Mouse (Mus musculus) layer of hippocampus, adult 2 months (tissue): ENCODE results near the gene Casp2. TPM values are rescaled to one million over a fixed set of nuclear protein-coding genes. Genes with fewer than 3 reads are reported as not detected.

Experiments used
- DNase-seq, 2 experiments: peaks; one replicate each; pipeline ENCODE4 v3.0.0; 2022; ENCODE audit warnings: low spot score in 2 of 2
- H3K27ac ChIP-seq: fragments of 200-600 bp; 2 replicates; pipeline ENCODE4 v1.8.1; 2022
- H3K4me3 ChIP-seq: fragments of 200-600 bp; 2 replicates; pipeline ENCODE4 v1.8.1; 2022; ENCODE audit warnings: mild to moderate bottlenecking
- CTCF ChIP-seq: fragments of 200-600 bp; conservative IDR thresholded peaks from 2 replicates; pipeline ENCODE4 v1.8.1; 2022; ENCODE audit warnings: antibody characterized with exemption, mild to moderate bottlenecking, moderate library complexity
- long read RNA-seq, 2 experiments: library from polyadenylated mRNA; stranded (forward); transcript quantifications; one replicate each; pipeline ENCODE4 v2.0.0; 2021; ENCODE audit warnings: borderline mapping rate in 2 of 2
- total RNA-seq, 2 experiments: library from RNA; stranded (reverse); gene quantifications; 2 replicates each; pipeline ENCODE4 v1.2.3; 2021

Casp2 gene
- 10 to 100 TPM; 22.7 to 25.8 TPM for total RNA-seq
- long read RNA-seq, experiment 1, partial matches to known transcripts, result 0 of 6 reads
- long read RNA-seq, experiment 1, other reads (novel, unspliced or antisense), result 1 of 6 reads
- long read RNA-seq, experiment 2, partial matches to known transcripts, result 1 of 5 reads
- long read RNA-seq, experiment 2, other reads (novel, unspliced or antisense), result 1 of 5 reads

DNA sequence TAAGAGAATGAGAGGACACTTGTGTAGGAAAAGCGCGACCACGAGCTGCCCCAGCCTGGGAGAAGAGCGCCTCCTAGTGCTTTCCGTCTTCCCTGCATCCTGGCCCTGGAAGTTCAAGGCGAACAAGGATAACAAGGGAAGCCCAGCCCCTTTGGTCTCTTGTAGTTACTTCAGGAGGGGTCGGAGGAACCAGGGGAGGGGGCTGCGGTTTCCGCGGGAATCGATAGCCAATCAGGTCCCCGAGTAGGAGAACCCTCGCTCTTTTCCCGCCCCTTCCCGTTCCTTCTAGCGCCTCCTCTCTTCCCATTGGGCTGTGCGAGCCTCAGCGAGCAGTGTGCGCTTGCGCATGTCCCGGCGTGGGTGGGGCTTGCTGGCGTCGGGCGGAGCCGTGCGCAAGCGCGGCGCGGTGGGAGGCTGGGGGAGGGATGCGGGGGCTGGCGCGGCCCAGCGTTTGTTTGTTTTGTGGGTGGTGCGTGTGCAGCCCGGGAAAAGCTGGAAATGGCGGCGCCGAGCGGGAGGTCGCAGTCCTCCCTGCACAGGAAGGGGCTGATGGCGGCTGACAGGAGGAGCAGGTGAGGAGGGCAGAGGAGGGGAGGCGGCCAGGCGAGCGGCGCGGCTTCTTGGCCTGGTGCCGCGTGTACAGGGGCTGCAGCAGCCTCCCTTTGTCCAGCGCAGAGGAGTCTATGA, at the start of gene Casp2:
Gene Casp2, plus strand, starts transcription at position 360 of the 687 bp plus-strand sequence.
- Histone ChIP-seq H3K27ac (peak within 1 kb of the TSS; percentile 94), H3K4me3 (peak within 1 kb of the TSS; percentile 73)
- peak; percentile 98 to 99 for DNase-seq
- TF ChIP-seq CTCF, result peak; percentile 96

DNA sequence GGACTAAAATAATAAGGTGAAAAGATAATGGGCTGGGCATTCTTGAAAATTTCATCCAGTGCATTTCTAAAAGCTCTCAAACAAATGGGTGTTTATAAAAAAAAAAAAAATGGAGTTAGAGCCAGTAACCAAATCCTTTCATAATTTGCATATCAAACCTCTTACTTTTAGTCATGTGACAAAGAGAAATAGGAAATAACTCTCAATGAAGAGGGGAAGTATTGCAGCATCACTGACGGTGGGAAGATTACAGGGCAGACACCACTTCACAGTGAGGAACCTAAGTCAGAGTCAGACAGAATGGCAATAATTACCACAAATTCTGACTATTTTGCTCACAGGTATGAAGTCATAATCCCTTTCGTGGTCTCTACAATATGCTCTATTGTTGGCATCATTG, 49.8 kb upstream of the Casp2 start, which contains the start of gene Tas2r144:
Gene Tas2r144, plus strand, starts transcription at position 301 of the 400 bp plus-strand sequence.
- Histone ChIP-seq H3K4me3 (no peak within 1 kb of the TSS), H3K27ac (no peak within 1 kb of the TSS)
- no peak for TF ChIP-seq CTCF
- DNase-seq, result no peak

DNA sequence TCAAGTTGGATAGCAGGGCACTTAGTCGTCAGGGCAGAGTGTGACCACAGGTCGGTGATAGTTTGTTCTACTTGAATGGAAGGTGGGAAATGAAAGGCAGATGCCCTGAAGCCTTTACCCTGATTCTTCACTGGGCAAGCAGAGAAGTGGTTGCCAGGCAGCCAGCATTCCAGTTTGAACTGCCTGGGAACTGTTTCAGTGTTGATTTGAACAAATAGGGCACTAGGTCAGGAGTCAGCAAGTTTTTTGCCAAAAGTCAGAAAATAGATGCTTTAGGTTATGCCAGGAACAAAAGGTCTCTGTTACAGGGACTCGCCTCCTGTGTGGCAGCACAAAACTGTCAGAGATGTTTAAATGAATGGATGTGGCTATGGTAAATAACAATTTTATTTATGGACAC, 42.5 kb upstream of the Casp2 start:
- no peak for DNase-seq
- Histone ChIP-seq H3K4me3 (no peak overlapping the region), H3K27ac (no peak overlapping the region)
- no peak for TF ChIP-seq CTCF

DNA sequence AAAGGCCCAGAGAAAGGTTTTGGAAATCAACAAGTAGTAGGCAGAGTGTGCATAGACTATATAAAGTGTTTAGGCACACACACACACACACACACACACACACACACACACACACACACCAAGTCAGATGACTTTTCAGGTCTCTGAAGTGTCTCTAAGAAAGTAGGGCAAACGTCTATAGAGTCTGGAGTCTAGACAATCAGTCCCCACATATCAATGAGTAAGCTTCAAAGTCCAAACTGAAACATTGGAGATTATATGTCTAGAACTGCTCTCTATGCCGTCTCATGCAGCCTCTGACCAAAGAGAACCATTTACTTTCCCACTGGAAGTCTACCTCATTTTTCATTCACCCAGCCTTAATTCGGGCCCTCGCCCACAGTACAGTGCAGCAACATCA, 39.7 kb upstream of the Casp2 start:
- Histone ChIP-seq H3K4me3 (no peak overlapping the region), H3K27ac (no peak overlapping the region)
- DNase-seq, result no peak
- TF ChIP-seq CTCF, result no peak

DNA sequence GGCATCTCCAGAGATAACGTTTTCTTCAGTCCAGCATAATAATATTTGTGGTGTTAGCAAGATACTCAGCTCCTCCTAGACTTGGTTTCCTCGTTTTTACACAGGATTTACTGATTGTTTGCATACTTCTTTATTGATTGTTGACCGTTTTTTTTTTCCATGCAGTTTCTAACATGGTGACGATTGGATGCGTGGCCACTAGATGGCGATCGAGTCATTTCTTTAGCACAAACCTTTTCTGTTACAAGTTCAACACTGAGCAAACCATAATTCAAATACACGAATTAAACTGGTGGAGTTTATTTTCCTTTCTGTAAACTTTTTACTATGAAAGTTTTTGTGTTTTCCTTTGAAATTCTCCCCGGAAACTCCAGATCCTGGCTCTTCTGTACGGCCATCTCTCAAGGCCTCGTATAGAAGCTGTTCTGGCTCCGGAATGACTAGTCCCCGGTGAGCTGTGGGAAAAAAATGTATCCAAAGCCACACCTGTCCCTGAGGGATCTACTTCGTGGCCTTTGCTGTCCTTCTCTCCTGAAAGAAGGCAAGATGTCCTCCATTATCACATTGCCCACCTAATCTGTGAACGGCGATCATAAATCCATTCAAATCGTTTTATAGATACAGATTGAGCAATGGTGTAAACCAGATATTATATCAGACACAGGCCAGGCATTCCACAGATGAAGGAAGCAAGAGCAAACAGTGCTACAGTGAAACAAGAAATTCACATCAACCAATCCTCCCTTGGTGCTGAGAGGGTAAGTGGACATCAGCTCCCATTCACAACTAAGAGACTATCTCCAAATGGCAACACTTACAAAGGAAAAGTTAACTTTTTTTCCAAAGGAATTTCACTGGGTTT, 37.3 kb upstream of the Casp2 start:
- Histone ChIP-seq H3K27ac (no peak overlapping the region), H3K4me3 (no peak overlapping the region; the same call in 1 of the 2 replicates)
- TF ChIP-seq CTCF, result peak; percentile 90
- DNase-seq, result peak; percentile 40 to 72

DNA sequence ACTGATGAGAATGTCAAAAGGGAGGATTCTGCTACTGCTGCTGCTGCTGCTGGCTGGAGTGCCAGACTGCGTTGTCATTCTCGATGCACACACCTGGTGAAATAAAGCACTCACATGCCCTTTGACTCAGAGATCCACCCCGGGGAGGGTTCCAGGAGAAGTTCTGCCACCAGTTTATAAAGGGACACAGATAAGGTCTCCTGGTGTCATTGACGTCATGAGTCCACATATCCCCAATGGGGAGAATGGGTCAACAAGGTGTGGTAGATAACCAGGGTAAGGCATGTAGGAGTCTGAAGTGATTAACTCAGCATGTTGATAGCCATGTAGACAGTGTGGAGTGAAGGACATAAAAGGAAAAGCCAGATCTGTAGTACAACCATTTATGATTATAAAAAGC, 35.2 kb upstream of the Casp2 start:
- DNase-seq, result no peak
- TF ChIP-seq CTCF, result no peak
- Histone ChIP-seq H3K4me3 (no peak overlapping the region), H3K27ac (no peak overlapping the region)

DNA sequence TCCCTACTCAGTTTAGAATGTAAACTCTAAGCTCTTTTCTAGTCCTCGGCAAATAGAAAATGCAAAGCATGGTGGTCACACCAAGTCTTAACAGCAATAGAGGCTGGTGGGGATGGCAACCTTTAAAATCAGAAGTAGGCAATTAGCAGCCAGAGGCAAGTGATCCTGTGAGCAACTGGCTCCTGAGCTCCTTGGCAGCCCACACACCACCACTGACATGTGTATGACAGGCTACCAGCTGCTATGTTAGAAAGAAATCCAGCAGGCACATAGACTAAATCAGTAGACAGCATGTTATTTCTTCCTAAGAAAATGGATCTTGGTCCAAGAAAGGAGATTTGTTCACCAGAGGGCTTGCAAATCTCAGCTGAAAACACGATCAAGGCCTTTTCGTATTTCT, 33.6 kb upstream of the Casp2 start:
- TF ChIP-seq CTCF, result no peak
- Histone ChIP-seq H3K4me3 (no peak overlapping the region), H3K27ac (peak overlapping the region; percentile 36; the same call in 1 of the 2 replicates)
- DNase-seq, result peak in 1 of 2 experiments; percentile 35

DNA sequence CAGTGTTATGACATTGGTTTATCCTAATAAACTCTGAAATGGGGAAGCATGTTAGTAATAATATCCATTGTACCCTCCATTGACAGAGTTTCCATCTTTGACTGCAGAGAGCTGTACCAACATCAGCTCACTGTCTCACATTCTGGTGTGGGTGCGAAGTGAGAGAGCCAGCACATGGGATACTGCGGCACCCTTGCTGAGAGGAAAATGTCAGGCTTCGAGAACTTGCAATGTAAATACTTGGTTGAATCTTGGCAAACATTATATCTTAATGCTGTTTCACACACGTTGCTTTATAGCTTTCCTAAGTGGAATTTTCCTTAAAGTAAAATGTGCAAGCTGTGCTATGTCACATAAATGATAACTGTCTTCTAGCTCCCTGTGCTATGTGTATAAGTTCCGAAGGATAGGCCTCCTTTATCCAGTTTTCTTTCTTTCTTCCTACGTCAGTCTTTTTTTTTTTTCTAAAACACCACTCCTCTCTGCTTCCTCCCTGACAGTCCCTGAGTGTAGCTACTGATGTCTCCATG, 27.4 kb upstream of the Casp2 start:
- Histone ChIP-seq H3K27ac (no peak overlapping the region), H3K4me3 (no peak overlapping the region)
- no peak for DNase-seq
- no peak for TF ChIP-seq CTCF

DNA sequence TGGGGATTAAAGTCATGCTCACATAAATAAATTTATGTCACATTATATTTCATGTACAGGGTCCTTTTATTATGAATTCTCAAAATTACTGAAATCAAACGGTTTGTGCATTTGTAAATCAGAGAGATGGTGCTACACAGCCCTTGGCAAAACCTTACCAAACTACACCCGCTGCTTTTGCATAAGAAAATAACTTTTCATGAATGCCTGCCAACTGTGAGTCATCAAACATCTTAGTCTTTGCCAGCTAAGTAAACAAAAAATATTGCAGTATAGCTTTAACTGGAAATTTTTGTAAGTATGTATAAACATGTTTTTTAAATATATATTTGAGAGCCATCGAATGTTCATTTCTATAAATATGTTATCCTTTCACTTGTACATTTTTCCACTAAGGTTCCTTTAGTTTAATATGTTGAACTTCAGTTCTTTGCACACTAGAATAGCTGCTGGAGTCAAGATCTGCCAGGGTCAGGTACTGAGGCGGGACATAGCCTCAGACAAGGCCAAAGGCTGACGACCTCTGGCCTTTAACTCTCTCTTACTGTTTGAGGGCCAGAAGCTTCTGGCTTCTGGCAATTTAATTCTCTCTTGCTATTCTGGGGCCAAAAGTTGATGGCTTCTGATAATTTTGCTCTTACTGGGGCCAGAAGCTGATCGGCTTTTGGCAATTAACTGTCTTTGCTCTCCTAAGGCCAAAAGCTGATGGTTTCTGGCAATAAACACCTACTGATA, 23.3 kb upstream of the Casp2 start:
- DNase-seq, result no peak
- TF ChIP-seq CTCF, result no peak
- no peak overlapping the region for H3K27ac ChIP-seq
- no peak overlapping the region for H3K4me3 ChIP-seq

DNA sequence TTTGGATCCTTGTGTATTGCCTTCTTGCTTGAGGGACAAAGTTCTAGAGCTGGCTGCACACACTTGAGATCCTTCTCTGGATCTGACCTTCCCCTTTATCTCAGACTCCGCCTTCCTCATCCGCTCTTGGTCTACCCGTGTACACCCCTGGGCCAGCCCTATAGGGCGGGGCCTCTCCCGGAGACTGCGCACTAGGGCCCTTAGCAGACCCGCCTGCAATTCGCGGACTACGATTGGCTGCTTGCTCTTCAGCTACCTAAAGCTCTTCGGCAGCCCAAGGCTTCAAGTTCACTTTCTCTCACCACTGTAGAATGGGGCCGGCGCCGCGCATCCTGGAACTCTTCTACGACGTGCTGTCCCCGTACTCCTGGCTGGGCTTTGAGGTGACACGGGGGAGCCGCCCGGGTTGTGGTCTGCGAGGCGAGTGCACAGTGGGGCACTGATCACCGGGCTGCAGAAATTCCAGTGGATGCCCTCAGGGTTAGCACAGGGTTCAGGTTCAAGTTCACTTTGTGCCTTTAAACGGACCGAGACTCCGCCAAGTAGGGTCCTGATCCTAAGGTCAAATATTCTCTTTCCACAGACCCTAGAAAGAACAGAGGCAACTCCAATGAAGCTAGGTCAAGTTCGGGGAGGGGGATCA, 19.0 kb upstream of the Casp2 start, which contains the start of gene Gstk1:
Gene Gstk1, plus strand, starts transcription at position 225 of the 643 bp plus-strand sequence.
- H3K4me3 ChIP-seq, result peak within 1 kb of the TSS; percentile 70
- TF ChIP-seq CTCF, result no peak
- peak within 1 kb of the TSS; percentile 75 for H3K27ac ChIP-seq
- DNase-seq, result peak; percentile 61 to 75

DNA sequence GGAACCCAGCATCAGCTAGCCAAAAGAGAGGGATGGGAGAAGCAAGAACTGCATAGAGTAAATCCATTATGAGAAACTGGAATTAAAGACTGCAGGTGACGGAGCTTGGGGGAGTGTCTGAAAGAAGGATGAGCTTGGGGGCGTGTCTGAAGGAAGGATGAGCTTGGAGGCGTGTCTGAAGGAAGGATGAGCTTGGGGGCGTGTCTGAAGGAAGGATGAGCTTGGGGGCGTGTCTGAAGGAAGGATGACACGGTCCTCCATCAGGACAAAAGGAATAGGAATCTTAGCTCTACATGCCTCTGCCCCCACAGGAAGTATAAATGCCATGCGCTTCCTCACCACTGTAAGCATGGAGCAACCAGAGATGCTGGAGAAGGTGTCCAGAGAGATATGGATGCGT, 17.6 kb upstream of the Casp2 start:
- no peak for TF ChIP-seq CTCF
- Histone ChIP-seq H3K4me3 (no peak overlapping the region), H3K27ac (no peak overlapping the region)
- DNase-seq, result no peak

DNA sequence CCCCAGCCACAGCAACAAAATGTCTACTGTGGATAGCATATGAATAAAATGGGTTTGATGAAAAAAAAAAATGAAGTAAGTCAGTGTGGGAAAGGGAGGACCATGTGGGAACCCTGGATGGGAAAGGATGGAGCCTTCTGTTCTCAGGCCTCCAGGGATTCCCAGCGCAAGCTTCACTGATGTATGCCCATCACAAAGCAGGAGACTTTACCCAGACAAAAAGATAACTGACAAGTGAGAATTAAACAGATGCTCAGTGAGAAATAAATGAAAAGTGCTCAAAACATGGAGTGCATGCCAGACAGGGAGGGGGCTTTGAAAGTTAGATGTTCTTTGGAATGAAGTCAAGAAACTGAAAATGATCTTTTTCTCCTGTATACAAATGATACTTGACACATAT, 16.8 kb upstream of the Casp2 start:
- TF ChIP-seq CTCF, result no peak
- H3K27ac ChIP-seq, result no peak overlapping the region
- no peak for DNase-seq
- H3K4me3 ChIP-seq, result no peak overlapping the region
